Mouse (Mus musculus) stomach, postnatal 0 days (tissue): ENCODE data around the gene Cry2. TPM values are rescaled to one million over a fixed set of nuclear protein-coding genes. Genes with fewer than 3 reads are reported as not detected.

Experiments
- ATAC-seq: fragments of 200-750 bp; cut with Nextera tagmentation; 2 replicates; pipeline ENCODE4 v1.8.0; 2017; ENCODE audit not compliant: low FRiP score, low TSS enrichment
- DNase-seq: peaks from one replicate; pipeline ENCODE4 v3.0.0-alpha.2; 2016; ENCODE audit warnings: low spot score
- H3K27ac ChIP-seq: fragments of 300-500 bp; sonication (generic); replicated peaks from 2 replicates; pipeline ENCODE4 v1.5.1; 2014; ENCODE audit warnings: mild to moderate bottlenecking, control low read depth
- H3K27me3 ChIP-seq: fragments of 300-500 bp; sonication (generic); 2 replicates; pipeline ENCODE4 v1.6.1; 2014; ENCODE audit warnings: low read length; ENCODE audit not compliant: control insufficient read depth, insufficient read depth
- H3K36me3 ChIP-seq: fragments of 300-500 bp; sonication (generic); 2 replicates; pipeline ENCODE4 v1.6.1; 2014; ENCODE audit warnings: low read length, mixed read lengths; ENCODE audit not compliant: control insufficient read depth, insufficient read depth
- H3K4me1 ChIP-seq: fragments of 300-500 bp; sonication (generic); replicated peaks from 2 replicates; pipeline ENCODE4 v1.6.1; 2014; ENCODE audit warnings: antibody characterized with exemption; ENCODE audit not compliant: control insufficient read depth, insufficient read depth
- H3K4me2 ChIP-seq: fragments of 300-500 bp; sonication (generic); replicated peaks from 2 replicates; pipeline ENCODE4 v1.6.1; 2014; ENCODE audit warnings: low read depth, mild to moderate bottlenecking, control low read depth, moderate library complexity
- H3K4me3 ChIP-seq: fragments of 300-500 bp; sonication (generic); 2 replicates; pipeline ENCODE4 v1.5.1; 2014; ENCODE audit warnings: low read depth, low read length, control low read depth
- H3K9ac ChIP-seq: fragments of 300-500 bp; sonication (generic); 2 replicates; pipeline ENCODE4 v1.6.1; 2014; ENCODE audit warnings: mild to moderate bottlenecking, low read length, control low read depth, mixed read lengths
- H3K9me3 ChIP-seq: fragments of 300-500 bp; sonication (generic); 2 replicates; pipeline ENCODE4 v1.6.1; 2016; ENCODE audit warnings: low read length; ENCODE audit not compliant: control insufficient read depth
- CTCF ChIP-seq: IDR thresholded peaks from 2 replicates; pipeline ENCODE4 v1.5.1; 2016; ENCODE audit warnings: antibody characterized with exemption, low read depth, mild to moderate bottlenecking, moderate library complexity
- EP300 ChIP-seq: optimal IDR thresholded peaks from 2 replicates; pipeline ENCODE3; 2016; ENCODE audit warnings: antibody characterized with exemption
- WGBS: fragments of 180-500 bp; shearing (Covaris S2); extraction: QIAGEN DNeasy Blood & Tissue Kit; methylation state at CpG from one replicate; pipeline ENCODE4 v1.1.7; 2014; 5-methylcytosine and 5-hydroxymethylcytosine counted together
- polyA plus RNA-seq: library from polyadenylated mRNA; unstranded; fragments of >200 nt; fragmentation: Nextera tagmentation; extraction: Ambion mirVana; gene quantifications from 2 replicates; pipeline ENCODE4 v1.2.1, GENCODE M21; 2015

Gene Cry2
- polyA plus RNA-seq, 1 experiment from 2014 or later = 14.8 TPM

DNA sequence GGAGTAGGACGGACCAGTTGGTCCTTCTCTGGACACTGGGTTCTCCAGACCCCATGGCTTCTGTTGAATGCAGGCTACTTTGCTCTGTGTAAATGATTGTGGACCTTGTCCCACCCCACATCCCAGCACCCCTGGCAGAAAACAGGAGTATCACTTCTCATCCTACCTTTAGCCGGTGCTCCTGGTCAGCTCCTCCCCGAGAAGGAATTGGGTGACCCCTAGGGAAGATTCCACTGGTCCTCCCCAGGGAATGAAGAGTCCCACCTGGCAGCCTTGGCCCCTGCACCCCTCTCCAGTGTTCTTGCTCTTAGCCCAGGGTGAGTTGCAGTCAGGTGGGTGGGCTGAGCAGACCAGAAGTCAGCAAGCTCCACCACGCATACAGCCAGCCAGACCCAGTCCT is 69.8 kb downstream of the Cry2 start:
- no peak for DNase-seq
- ATAC-seq = no peak
- no peak overlapping the region for H3K4me2 ChIP-seq
- peaks cover 8% of the 10 kb centered on the region; the same call in 1 of the 2 replicates for H3K36me3 ChIP-seq
- no peak for TF ChIP-seq EP300
- TF ChIP-seq CTCF = no peak
- H3K4me1 ChIP-seq = no peaks in the 10 kb centered on the region
- 88% methylated on average over 4 of the region's 4 CpGs for WGBS
- no peak overlapping the region for H3K9ac ChIP-seq
- no peaks in the 10 kb centered on the region for H3K9me3 ChIP-seq
- no peak overlapping the region for H3K4me3 ChIP-seq
- H3K27ac ChIP-seq = no peak overlapping the region
- H3K27me3 ChIP-seq = no peaks in the 10 kb centered on the region

DNA sequence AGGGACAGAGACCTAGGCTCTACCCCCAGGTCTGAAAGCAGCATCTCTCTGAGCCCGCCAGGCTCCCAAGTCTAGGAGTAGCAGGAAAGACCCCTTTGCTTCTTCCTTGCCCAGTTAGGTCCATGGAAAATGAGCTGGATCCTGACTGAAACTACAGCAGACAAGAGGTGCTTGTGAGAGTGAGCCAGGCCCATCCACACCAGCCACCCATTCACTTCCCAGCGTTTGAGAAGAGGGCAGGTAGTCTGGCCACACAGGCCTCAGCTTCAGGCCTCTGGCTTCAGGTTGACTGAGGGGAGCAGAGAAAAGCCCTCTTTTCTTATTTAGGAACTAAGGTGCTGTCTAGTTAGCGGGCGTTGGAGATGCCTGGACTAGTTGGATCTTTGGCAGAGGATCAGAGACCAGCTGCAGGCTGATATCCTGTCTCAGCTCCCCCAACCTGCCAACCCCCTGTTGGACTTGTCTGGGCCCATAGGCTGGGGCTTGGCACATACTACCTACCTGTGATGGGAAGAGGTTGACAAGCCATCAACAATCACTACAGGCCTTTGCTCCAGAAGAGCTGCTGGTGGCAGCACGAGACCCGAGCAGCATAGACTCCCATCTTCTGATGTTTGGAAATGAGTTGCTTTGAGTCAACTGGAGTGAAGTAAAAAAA is 71.1 kb downstream of the Cry2 start:
- DNase-seq = no peak
- TF ChIP-seq EP300 (no peak), CTCF (0 out of 2 replicates have a peak, but pooled peaks have one; percentile 4)
- H3K4me2 ChIP-seq = no peak overlapping the region
- H3K4me3 ChIP-seq = no peak overlapping the region
- 0 out of 2 replicates have a peak overlapping the region, but pooled peaks have one; percentile 35 for H3K27ac ChIP-seq
- WGBS = 83% methylated on average over 6 of the region's 6 CpGs
- H3K9ac ChIP-seq = no peak overlapping the region
- H3K27me3 ChIP-seq = no peaks in the 10 kb centered on the region
- no peak for ATAC-seq
- no peaks in the 10 kb centered on the region for H3K9me3 ChIP-seq
- H3K4me1 ChIP-seq = no peaks in the 10 kb centered on the region
- peaks cover 14% of the 10 kb centered on the region; the same call in 1 of the 2 replicates for H3K36me3 ChIP-seq

DNA sequence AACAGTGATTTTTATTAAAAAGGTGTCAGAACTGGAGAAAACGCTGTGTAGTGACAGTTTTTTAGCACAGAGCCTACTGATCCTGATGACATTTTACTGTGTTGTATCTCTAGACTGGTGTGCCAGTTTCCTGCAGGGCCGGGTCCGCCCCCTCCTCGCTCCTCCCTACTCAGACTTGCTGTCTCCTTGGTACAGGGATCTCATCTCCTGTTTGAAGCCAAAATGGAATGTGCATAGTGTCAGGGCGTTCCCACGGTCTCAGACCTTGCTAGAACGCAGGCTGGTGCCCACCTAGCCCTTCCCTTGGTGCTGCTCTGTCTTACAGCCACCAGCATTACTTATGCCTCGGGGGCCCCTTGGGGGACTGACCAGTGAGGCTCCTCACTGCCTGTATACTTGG is 72.0 kb downstream of the Cry2 start:
- no peaks in the 10 kb centered on the region for H3K4me1 ChIP-seq
- H3K4me2 ChIP-seq = no peak overlapping the region
- TF ChIP-seq CTCF (no peak), EP300 (no peak)
- DNase-seq (no peak), ATAC-seq (no peak)
- WGBS = 87% methylated on average over 8 of the region's 8 CpGs
- H3K9me3 ChIP-seq = no peaks in the 10 kb centered on the region
- H3K9ac ChIP-seq = no peak overlapping the region
- H3K36me3 ChIP-seq = peaks cover 16% of the 10 kb centered on the region; the same call in 1 of the 2 replicates
- H3K4me3 ChIP-seq = no peak overlapping the region
- H3K27me3 ChIP-seq = no peaks in the 10 kb centered on the region
- H3K27ac ChIP-seq = no peak overlapping the region

DNA sequence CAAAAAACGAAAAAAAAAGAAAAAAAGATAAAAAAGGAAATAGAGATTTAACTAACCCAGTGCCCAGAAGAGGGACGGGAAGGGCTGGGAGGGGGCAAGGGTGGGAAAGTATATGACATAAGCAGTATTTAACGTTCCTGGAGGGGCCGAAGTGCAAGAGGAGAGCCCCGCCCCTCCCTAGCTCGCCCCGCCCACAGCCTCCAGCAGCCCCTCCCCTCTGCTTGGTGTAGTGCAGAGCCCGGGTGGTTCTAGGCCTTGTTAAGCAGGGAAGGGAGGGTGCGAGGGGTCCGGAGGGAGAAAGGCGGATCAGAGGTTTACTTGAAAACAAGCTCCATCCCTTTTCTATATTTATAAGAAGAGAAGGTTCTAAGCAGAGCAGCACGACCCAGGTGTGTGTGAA is 73.0 kb downstream of the Cry2 start:
- TF ChIP-seq CTCF (no peak), EP300 (no peak)
- H3K9me3 ChIP-seq = no peaks in the 10 kb centered on the region
- no peak overlapping the region for H3K4me2 ChIP-seq
- H3K4me1 ChIP-seq = no peaks in the 10 kb centered on the region
- 0 out of 2 replicates have a peak, but pooled peaks have one; percentile 31 for ATAC-seq
- peak; percentile 66 for DNase-seq
- H3K27ac ChIP-seq = no peak overlapping the region
- no peak overlapping the region for H3K4me3 ChIP-seq
- H3K9ac ChIP-seq = no peak overlapping the region
- WGBS = 26% methylated on average over 12 of the region's 12 CpGs
- no peaks in the 10 kb centered on the region for H3K27me3 ChIP-seq
- peaks cover 18% of the 10 kb centered on the region; the same call in 1 of the 2 replicates for H3K36me3 ChIP-seq

DNA sequence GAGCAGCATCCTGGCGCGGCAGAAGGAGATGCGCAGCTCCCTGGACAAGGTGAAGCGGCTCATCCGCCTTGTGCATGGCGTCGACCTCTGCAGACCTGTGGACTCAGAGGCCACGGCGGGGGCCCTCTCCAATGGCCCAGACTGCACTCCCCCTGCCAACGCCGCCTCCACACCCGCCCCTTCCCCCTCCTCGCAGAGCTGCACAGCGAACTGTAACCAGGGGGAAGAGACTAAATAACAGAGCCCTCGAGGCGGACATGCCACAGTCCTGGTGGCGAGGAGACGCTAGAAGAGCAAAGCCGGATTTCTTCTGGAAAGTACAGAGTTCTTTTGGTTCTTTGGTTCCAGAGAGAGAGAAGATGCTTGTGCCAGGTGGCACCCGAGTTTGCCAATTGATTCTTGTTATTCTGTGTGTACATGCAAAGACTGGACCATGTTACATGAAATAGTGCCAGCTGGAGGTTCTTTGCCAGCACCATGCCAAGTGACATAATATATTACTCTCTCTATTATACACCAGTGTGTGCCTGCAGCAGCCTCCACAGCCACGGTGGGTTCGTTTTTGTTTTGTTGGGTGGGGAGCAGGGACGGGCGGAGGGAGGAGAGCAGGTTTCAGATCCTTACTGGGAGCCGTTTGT is 73.5 kb downstream of the Cry2 start:
- Histone ChIP-seq H3K27me3 (no peaks in the 10 kb centered on the region), H3K9ac (no peak overlapping the region), H3K4me1 (no peaks in the 10 kb centered on the region), H3K9me3 (no peaks in the 10 kb centered on the region), H3K4me3 (no peak overlapping the region), H3K27ac (no peak overlapping the region), H3K36me3 (peaks cover 22% of the 10 kb centered on the region; the same call in 1 of the 2 replicates), H3K4me2 (no peak overlapping the region)
- no peak for TF ChIP-seq EP300
- TF ChIP-seq CTCF = no peak
- 74% methylated on average over 25 of the region's 25 CpGs for WGBS
- ATAC-seq (no peak), DNase-seq (no peak)

DNA sequence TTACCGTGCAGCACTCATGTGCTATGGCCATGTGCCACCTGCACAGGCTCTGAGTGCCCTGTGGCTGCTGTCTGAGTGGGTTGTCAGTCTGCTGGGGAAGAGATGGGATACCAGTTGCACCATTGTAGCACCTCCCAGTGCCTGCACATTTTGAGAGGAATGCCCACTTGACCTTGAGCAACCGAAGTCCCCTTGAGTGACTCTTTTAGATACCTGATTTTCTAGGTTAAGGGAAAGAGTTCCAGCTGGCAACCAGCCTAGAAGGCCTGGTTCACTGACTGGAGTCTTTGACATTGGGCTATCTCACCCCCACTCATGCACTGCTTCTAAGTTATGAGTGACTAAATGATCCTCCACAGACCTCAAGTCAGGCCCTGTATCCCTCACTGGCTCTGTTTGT is 74.5 kb downstream of the Cry2 start:
- no peak for DNase-seq
- H3K27me3 ChIP-seq = no peaks in the 10 kb centered on the region
- no peak for ATAC-seq
- no peak overlapping the region for H3K9ac ChIP-seq
- H3K4me1 ChIP-seq = no peaks in the 10 kb centered on the region
- no peak overlapping the region for H3K27ac ChIP-seq
- peaks cover 22% of the 10 kb centered on the region; the same call in 1 of the 2 replicates for H3K36me3 ChIP-seq
- H3K4me2 ChIP-seq = no peak overlapping the region
- TF ChIP-seq EP300 (no peak), CTCF (no peak)
- H3K9me3 ChIP-seq = no peaks in the 10 kb centered on the region
- WGBS = 79% methylated on average over 2 of the region's 2 CpGs
- no peak overlapping the region for H3K4me3 ChIP-seq
